Mouse (Mus musculus): ENCODE results near the gene Fbxw8. TPM values are rescaled to one million over a fixed set of nuclear protein-coding genes. Genes with fewer than 3 reads are reported as not detected.
A peak's percentile ranks its signal among the peaks of the same experiment; 100 is the strongest.

Fbxw8 gene
- polyA plus RNA-seq, 1 experiment from 2014 or later, result 25.6 TPM

GRCm38 (mm10) chr5:118147264-118147663, 8.0 kb downstream of the Fbxw8 start:
- peaks cover 22% of the 10 kb centered on the region for H3K36me3 ChIP-seq
- H3K4me1 ChIP-seq (replicated peaks), result peaks cover 32% of the 10 kb centered on the region
- no peaks in the 10 kb centered on the region for H3K9me3 ChIP-seq
- H3K4me2 ChIP-seq (replicated peaks), result no peak overlapping the region
- no peak overlapping the region for H3K27ac ChIP-seq
- H3K27me3 ChIP-seq, result no peaks in the 10 kb centered on the region
- 0 out of 2 replicates have a peak overlapping the region, but pooled peaks have one; percentile 4 for H3K9ac ChIP-seq (replicated peaks)
- H3K4me3 ChIP-seq (replicated peaks), result no peak overlapping the region
- WGBS, result 89% methylated on average over 10 of the region's 10 CpGs
- no peak for ATAC-seq

- WGBS, result 71% methylated on average over 15 of the region's 15 CpGs
- Histone ChIP-seq H3K9ac (replicated peaks) (no peak overlapping the region), H3K27me3 (no peaks in the 10 kb centered on the region), H3K9me3 (no peaks in the 10 kb centered on the region), H3K4me2 (replicated peaks) (no peak overlapping the region), H3K27ac (peak overlapping the region; percentile 73), H3K4me1 (replicated peaks) (peaks cover 30% of the 10 kb centered on the region), H3K4me3 (replicated peaks) (no peak overlapping the region), H3K36me3 (peaks cover 25% of the 10 kb centered on the region)
- ATAC-seq, result no peak
Observed at GRCm38 (mm10) chr5:118145999-118146679, 9.1 kb downstream of the Fbxw8 start.

- H3K36me3 ChIP-seq, result peaks cover 27% of the 10 kb centered on the region
- H3K9ac ChIP-seq (replicated peaks), result no peak overlapping the region
- no peaks in the 10 kb centered on the region for H3K27me3 ChIP-seq
- no peak overlapping the region for H3K4me2 ChIP-seq (replicated peaks)
- peak overlapping the region; percentile 73 for H3K27ac ChIP-seq
- no peak overlapping the region for H3K4me3 ChIP-seq (replicated peaks)
- WGBS, result 90% methylated on average over 3 of the region's 3 CpGs
- H3K9me3 ChIP-seq, result no peaks in the 10 kb centered on the region
- peaks cover 30% of the 10 kb centered on the region for H3K4me1 ChIP-seq (replicated peaks)
- no peak for ATAC-seq
Observed at GRCm38 (mm10) chr5:118145458-118145857, 9.8 kb downstream of the Fbxw8 start.

- 91% methylated on average over 6 of the region's 6 CpGs for WGBS
Observed at GRCm38 (mm10) chr5:118144770-118145169, 10.5 kb downstream of the Fbxw8 start.

DNA sequence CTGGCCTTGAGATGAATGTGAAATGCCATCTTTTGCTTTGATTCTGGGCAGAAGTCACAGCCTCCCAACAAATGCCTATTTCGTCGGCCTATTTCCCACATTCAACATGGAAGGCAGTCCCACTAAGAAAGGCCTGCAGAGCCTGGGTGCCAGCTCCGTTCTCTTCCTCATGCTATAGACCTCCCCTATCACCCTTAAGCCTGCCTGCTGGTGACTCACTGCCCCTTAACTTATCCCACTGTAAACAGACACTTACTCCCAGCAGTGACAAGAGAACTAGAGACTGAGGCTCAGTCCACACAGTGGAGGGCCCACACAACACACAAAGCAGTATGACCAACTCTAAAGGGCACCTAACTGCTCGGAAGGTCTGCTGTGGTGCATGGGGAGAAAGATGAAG, 10.9 kb downstream of the Fbxw8 start:
- peaks cover 30% of the 10 kb centered on the region for H3K4me1 ChIP-seq (replicated peaks)
- H3K36me3 ChIP-seq, result peaks cover 36% of the 10 kb centered on the region
- no peaks in the 10 kb centered on the region for H3K27me3 ChIP-seq
- ATAC-seq, result no peak
- H3K9ac ChIP-seq (replicated peaks), result no peak overlapping the region
- 90% methylated on average over 4 of the region's 4 CpGs for WGBS
- no peak overlapping the region for H3K4me2 ChIP-seq (replicated peaks)
- H3K27ac ChIP-seq, result no peak overlapping the region
- H3K4me3 ChIP-seq (replicated peaks), result no peak overlapping the region
- H3K9me3 ChIP-seq, result no peaks in the 10 kb centered on the region

More at GRCm38 (mm10) chr5:118144770-118145169, 10.5 kb downstream of the Fbxw8 start:
- Histone ChIP-seq H3K4me2 (replicated peaks) (no peak overlapping the region), H3K36me3 (peaks cover 32% of the 10 kb centered on the region), H3K27ac (no peak overlapping the region), H3K9ac (replicated peaks) (no peak overlapping the region), H3K27me3 (no peaks in the 10 kb centered on the region), H3K4me3 (replicated peaks) (no peak overlapping the region), H3K4me1 (replicated peaks) (peaks cover 30% of the 10 kb centered on the region), H3K9me3 (no peaks in the 10 kb centered on the region)
- ATAC-seq, result no peak

DNA sequence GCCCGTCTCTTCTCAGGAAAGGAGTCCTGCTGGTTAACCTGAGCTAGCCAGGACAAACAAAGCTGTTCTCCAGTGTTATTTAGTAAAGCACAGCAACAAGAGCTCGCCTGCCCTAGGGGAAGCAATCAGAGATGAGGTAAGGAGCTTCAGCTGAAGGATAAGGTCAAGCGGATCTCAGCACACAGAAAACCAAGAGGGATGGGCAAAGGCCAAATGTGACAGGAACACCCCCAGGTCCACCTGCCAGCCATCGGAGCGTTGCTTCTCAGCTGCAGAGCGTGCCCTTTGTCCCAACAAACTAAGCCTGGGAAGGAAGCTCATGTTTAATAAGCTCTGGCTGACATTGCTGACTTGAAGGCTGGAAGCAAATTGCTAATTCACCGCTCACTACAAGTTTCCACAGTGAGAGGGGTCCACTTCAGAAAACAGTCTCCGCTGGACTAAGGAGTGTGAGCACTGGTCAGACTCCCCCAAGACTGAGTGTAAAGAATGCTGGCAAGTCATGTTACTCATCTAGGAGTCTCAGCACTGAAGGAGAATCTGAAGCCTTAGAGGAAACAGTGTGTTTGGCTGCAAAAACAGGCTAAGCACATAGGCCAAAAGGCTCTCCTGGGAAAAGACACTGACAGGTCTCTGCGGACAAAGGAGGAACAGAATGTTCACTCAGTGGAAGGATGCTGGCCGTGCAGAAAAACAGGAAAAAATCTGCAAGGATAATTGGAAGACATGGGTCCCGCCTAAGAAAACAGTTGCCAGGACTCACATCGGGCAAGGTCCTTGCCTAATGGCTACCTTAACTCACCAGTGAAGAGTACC, 11.8 kb downstream of the Fbxw8 start:
- Histone ChIP-seq H3K36me3 (peaks cover 45% of the 10 kb centered on the region), H3K9ac (replicated peaks) (no peak overlapping the region), H3K27me3 (no peaks in the 10 kb centered on the region), H3K4me2 (replicated peaks) (no peak overlapping the region), H3K27ac (no peak overlapping the region), H3K9me3 (no peaks in the 10 kb centered on the region), H3K4me3 (replicated peaks) (no peak overlapping the region), H3K4me1 (replicated peaks) (peaks cover 30% of the 10 kb centered on the region)
- 83% methylated on average over 12 of the region's 12 CpGs for WGBS
- ATAC-seq, result no peak

DNA sequence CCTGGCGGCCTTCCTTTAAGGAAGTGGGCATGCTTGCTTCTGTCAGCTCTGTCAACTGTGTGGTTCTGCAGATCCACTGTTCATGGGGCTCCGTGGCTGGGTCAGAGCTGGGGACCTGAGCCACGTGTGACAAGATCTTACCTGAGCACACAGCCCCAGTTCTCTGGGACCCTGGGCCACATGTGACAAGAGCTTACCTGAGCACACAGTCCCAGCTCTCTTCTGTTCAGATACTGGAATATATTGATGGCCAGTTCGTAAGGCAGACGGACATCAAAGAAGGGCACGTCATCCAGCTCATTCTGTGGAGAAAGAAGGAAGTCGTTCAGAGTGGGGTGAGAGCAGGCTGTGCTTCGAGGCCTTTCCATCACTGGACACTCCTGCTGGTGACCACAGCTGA, 12.8 kb downstream of the Fbxw8 start:
- Histone ChIP-seq H3K9me3 (no peaks in the 10 kb centered on the region), H3K27me3 (no peaks in the 10 kb centered on the region), H3K4me1 (replicated peaks) (peaks cover 25% of the 10 kb centered on the region), H3K27ac (no peak overlapping the region), H3K4me3 (replicated peaks) (no peak overlapping the region), H3K36me3 (peaks cover 51% of the 10 kb centered on the region), H3K9ac (replicated peaks) (no peak overlapping the region), H3K4me2 (replicated peaks) (no peak overlapping the region)
- ATAC-seq, result no peak
- WGBS, result 91% methylated on average over 8 of the region's 8 CpGs

- no peak for ATAC-seq
Observed at GRCm38 (mm10) chr5:118139630-118140029, 15.6 kb downstream of the Fbxw8 start.

GRCm38 (mm10) chr5:118136391-118136790, 18.9 kb downstream of the Fbxw8 start:
- H3K9me3 ChIP-seq, result no peaks in the 10 kb centered on the region
- no peak overlapping the region for H3K4me2 ChIP-seq (replicated peaks)
- no peaks in the 10 kb centered on the region for H3K27me3 ChIP-seq
- peaks cover 6% of the 10 kb centered on the region; the same call in 1 of the 2 replicates for H3K4me1 ChIP-seq (replicated peaks)
- 85% methylated on average over 5 of the region's 5 CpGs for WGBS
- H3K36me3 ChIP-seq, result peaks cover 31% of the 10 kb centered on the region
- H3K27ac ChIP-seq, result no peak overlapping the region
- no peak overlapping the region for H3K4me3 ChIP-seq (replicated peaks)
- H3K9ac ChIP-seq (replicated peaks), result no peak overlapping the region
- ATAC-seq, result no peak

More at GRCm38 (mm10) chr5:118139630-118140029, 15.6 kb downstream of the Fbxw8 start:
- peaks cover 46% of the 10 kb centered on the region for H3K36me3 ChIP-seq
- no peak overlapping the region for H3K9ac ChIP-seq (replicated peaks)
- no peak overlapping the region for H3K4me3 ChIP-seq (replicated peaks)
- H3K9me3 ChIP-seq, result no peaks in the 10 kb centered on the region
- H3K4me2 ChIP-seq (replicated peaks), result no peak overlapping the region
- no peak overlapping the region for H3K27ac ChIP-seq
- 94% methylated on average over 8 of the region's 8 CpGs for WGBS
- no peaks in the 10 kb centered on the region for H3K27me3 ChIP-seq
- peaks cover 3% of the 10 kb centered on the region; the same call in 1 of the 2 replicates for H3K4me1 ChIP-seq (replicated peaks)

GRCm38 (mm10) chr5:118128651-118129050, 26.6 kb downstream of the Fbxw8 start:
- WGBS, result 92% methylated on average over 9 of the region's 9 CpGs
- H3K4me2 ChIP-seq (replicated peaks), result no peak overlapping the region
- H3K27me3 ChIP-seq, result no peaks in the 10 kb centered on the region
- peaks cover 6% of the 10 kb centered on the region for H3K4me1 ChIP-seq (replicated peaks)
- peaks cover 52% of the 10 kb centered on the region for H3K36me3 ChIP-seq
- no peaks in the 10 kb centered on the region for H3K9me3 ChIP-seq
- ATAC-seq, result no peak
- no peak overlapping the region for H3K4me3 ChIP-seq (replicated peaks)
- H3K9ac ChIP-seq (replicated peaks), result no peak overlapping the region
- no peak overlapping the region for H3K27ac ChIP-seq

DNA sequence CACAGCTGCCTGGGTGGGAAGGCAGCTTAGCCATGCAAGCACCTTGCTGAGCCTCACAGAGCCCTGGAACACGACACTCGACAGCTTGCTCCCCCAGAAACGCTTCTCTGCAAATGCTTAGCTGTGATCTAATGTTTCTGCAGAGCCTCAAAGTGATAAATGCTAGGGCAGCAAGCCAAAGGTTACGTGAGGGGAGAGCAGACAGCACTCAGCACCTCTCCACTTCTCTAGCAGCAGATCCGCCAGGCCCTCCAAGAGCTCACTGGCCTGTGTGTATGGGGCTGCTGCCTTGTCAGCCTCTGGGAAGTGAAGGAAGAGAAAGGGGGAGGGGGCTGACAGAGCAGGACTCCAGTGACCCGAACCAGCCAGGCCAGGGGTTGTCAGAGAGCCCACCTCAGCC, 27.1 kb downstream of the Fbxw8 start:
- no peak overlapping the region for H3K27ac ChIP-seq

GRCm38 (mm10) chr5:118126671-118127070, 28.6 kb downstream of the Fbxw8 start:
- H3K27ac ChIP-seq, result no peak overlapping the region
- no peak overlapping the region for H3K9ac ChIP-seq (replicated peaks)
- H3K4me2 ChIP-seq (replicated peaks), result no peak overlapping the region
- H3K27me3 ChIP-seq, result no peaks in the 10 kb centered on the region
- H3K9me3 ChIP-seq, result no peaks in the 10 kb centered on the region
- peaks cover 8% of the 10 kb centered on the region for H3K4me1 ChIP-seq (replicated peaks)
- ATAC-seq, result no peak
- WGBS, result 88% methylated on average over 4 of the region's 4 CpGs
- H3K36me3 ChIP-seq, result peaks cover 52% of the 10 kb centered on the region
- H3K4me3 ChIP-seq (replicated peaks), result no peak overlapping the region

More for the DNA sequence above, 27.1 kb downstream of the Fbxw8 start:
- Histone ChIP-seq H3K27me3 (no peaks in the 10 kb centered on the region), H3K9ac (replicated peaks) (no peak overlapping the region), H3K9me3 (no peaks in the 10 kb centered on the region), H3K4me2 (replicated peaks) (no peak overlapping the region), H3K4me1 (replicated peaks) (peaks cover 8% of the 10 kb centered on the region), H3K36me3 (peaks cover 52% of the 10 kb centered on the region), H3K4me3 (replicated peaks) (no peak overlapping the region)
- WGBS, result 89% methylated on average over 6 of the region's 6 CpGs
- no peak for ATAC-seq
